Mouse (Mus musculus): Measurements from ENCODE around the gene Slc13a5. TPM values are rescaled to one million over a fixed set of nuclear protein-coding genes. Genes with fewer than 3 reads are reported as not detected.

Gene Slc13a5
- total RNA-seq (2021), result 1 to 10 TPM; 6.5 to 6.9 TPM

DNA sequence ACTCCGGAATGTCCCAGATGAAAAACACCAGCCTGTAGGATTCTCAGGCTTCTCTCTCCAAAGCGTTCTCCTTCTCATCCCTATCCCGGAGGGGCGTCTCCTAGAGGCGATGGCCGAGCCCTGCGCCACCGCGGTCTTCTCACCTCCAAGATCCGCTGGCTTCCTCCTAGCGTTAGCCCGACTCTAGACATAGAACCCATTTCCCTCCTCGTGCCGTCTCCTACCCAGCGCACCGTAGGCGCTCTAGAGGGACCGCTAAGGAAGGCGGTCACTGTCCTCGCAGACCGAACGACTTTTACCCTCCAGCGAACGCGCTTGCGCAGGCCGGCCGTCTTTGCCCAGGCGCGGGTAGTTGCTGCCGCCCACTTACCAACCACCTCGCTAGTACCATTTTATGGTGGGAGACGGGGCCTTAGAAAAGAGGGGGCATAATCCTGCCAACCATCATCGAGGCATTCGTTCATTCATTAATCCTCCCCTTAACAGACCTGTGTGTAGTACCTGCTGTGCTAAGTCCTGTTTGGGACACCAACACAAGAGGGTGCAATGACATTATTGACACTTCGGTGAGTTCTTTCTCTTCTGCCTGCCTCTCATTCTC is at the start of gene Slc13a5:
Gene Slc13a5, minus strand, starts transcription at position 263 of the 601 bp plus-strand sequence.
- DNase-seq, result no peak

DNA sequence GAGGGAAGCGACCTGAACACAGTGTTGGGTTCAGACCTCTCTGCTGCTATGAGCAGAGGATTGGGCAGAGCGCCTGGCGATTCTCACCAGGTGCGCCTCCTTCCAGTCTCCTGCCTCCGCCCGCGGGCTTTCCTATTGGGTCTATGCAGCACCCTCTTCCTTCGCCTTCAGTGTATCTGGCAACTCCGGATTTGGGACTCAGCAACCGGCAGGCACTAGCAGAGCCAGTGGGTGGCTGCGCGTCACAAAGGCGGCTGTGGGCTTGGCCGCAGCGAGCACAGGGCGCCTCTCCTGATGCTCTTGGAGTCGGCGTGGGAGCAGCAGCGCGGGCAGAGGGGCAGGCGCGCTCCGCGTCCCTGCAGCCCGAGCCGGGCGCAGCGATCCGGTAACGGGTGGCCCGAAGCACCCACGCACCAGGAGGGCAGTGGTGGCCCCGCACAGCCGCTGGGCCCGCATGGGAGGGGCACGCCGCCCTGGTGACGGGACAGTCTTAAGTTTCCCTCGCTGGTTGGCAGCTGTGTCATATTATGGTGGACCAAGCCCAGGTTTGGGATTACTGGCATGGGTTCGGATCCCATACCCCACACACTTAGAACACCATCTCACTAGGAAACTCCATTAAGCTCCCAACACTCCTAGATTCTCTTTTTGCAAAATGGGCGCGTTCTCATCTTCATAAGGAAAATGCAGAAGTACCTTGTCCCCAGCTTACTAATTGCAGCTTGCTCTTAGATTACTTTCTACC is 47.3 kb upstream of the Slc13a5 start, which contains the start of gene Fbxo39:
Gene Fbxo39, plus strand, starts transcription at position 294 of the 745 bp plus-strand sequence.
- peak; percentile 29 to 34 for DNase-seq

DNA sequence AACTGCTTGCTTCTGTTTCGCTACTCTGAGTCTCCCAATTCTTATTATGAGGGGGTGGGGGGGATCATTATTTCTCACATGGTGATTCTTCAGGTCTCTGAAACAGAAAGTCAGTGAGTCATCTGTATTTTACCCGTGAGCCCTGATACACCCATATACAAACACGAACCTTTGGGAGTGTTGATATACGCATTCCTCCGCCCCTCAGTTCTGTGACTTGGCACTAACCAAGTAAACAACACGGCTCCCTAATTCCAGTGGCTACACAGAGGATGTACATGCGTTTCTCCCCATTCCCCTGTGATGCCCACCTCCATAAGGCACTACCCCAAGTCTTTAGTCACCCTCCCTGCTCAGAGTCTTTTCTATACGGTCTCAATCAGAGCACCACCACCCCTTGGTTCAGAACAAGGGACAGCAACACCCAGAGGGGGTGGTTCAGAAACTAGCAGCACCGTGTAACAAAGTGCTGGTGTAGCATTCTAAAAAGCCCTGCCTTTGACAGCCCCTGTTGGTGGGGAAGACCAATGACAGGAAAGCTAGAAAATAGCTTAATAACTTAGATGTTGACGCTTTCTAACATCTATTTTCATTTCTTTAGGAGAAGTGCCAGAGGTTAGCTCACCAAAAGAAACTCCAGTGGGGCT is 44.5 kb upstream of the Slc13a5 start:
- no peak for DNase-seq

DNA sequence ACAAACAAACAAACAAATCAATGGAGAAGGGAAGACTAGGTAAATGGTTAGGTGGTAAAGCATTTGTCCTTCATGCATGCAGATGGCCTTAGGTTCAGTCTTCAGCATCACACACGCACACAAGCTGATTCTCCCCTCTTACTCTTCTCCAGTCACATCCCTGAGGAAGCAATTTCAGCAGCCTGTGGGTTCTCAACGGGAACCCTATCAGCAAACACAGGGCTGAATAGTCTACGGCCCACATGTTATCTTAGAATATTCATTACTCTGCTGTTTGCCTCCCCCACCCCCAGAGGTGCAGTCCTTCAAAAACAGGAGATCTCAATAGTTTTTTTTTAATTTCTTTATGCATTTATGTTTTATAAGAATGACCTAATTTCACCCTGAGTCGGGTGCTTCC is 43.5 kb upstream of the Slc13a5 start:
- no peak for DNase-seq

DNA sequence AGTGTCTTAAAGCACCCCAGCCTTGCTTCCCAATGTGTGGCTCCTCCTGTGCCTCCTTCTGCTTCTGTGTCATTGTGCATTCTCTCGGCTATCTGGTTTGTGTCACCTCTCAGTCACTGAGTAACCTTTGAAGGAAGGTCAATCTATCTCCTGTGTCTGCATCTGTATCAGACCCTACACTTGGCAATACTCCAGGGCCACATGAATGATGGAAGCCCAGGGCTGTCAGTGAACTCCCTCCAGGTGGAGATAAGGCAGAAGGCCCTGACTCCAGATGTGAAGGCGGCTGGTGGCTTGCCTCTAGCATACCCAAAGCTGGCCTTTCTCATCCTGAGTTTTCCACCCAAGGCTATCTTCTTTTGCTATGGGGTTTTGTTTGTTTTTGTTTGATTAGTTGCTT is 42.0 kb upstream of the Slc13a5 start:
- DNase-seq, result no peak

DNA sequence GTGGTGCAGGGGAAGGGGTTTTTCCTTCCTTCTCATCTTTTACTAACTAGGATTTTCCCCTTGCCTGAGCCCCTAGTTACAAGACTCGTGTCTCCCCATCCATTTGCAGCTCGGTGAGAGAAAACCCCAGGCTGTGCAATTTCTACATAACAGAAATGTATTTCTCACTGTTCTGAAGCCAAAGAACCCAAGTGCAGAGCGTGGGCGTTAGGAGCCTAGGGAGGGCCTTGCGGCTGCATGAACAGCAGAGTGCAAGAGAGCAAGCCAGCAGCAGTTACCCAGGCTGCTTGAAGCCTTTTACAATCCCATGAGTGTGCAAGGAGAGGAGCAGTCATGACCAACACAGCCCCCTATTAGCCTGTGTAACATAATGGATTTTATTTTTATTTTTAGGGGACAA is 40.4 kb upstream of the Slc13a5 start:
- DNase-seq, result peak; percentile 15 to 28

DNA sequence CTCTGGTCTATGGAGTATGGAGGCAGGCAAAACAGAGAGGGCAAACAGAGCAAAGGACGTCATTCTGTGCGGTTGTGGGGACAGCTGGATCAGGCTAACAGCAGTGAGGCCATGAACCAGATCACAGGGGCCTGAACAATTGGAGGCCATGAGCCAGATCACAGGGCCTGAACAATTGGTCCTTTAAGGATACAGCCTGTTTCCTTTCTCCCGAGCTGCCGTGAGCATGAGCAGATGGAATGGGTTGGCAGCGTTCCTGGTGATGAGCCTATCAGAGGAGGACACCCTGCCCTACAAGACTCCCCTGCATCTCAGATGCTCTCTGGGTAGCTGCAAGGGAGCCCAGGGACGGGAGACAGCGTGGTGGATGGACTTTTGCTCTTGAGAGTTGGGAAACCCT is 35.2 kb upstream of the Slc13a5 start:
- peak; percentile 74 to 76 for DNase-seq

DNA sequence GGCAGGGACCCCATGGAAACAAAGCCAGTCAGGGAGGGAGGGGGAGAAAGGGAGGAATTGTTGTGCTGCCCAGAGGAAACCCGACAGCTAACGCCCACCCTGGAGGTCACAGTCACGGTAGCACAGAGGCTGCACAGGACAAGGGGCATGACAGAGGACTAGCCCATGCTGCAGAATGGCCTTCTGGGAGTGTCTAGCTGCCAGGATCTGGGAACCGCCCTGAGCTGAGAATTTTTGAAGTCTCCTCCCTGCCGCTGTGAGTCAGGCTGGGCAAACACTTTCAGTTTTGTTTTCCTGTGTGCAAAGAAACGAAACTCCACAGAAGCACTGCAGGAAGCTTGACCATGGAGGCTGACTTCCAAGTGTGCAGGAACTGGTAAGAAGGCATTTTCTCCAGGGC is 34.3 kb upstream of the Slc13a5 start, which contains the start of gene Xaf1:
Gene Xaf1, plus strand, starts transcription at position 296 of the 400 bp plus-strand sequence.
- peak in 1 of 2 experiments; percentile 16 for DNase-seq

DNA sequence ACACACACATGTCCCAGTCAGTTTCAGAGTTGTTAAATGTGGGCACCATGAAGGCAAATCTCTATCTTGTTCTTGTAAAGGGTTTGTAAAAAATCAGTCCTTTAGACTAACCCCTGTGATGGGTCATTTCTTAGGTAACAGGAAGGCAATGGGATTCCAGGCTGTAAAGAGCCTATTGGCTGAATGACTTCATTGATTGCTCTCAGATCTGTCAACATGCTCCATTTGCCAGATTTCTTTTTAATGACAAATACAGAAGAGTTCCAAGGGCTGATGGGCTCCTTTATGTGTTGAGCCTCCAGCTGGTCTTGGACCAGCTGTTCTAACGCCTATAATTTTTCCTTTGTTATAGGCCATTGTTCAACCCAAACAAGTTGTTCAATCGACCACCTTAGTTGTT is 26.1 kb upstream of the Slc13a5 start:
- no peak for DNase-seq

DNA sequence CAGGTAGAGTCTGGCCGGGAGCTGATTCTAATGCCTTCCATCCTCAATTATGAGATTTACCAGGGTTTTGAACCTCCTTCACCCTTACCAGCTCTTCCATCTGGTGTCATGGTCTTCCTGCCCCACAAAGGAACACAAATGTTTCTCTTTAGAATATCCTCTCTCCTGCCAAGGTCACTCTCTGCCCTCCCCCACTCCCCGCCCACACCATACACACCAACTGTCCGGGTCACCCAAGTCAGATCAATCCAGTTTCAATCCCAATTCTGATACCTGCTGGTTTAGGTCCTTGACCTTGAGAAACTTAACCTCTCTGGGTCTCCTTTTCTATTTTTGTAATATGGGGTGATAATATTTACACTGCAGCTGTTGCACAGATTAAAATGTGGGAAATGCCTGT is 20.5 kb upstream of the Slc13a5 start:
- no peak for DNase-seq

DNA sequence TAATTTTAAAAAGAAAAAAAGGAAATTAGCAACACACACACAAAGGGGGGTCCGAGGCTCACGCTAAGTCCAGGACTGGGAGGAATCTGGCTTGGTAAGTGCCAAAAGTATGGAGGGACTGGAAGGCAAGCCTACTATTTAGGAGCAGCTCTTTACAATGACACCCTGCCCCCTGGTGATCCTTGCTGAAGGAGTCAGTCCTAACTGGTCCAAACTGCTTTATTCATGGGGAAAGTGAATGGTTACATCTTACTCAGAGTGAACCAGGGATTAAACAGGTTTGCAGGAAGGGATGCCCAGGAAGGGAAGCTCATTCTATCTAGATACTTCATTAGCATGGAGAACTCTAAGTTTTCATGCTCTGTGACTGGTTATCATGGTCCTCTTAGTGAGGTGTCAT is 20.1 kb upstream of the Slc13a5 start:
- DNase-seq, result no peak

DNA sequence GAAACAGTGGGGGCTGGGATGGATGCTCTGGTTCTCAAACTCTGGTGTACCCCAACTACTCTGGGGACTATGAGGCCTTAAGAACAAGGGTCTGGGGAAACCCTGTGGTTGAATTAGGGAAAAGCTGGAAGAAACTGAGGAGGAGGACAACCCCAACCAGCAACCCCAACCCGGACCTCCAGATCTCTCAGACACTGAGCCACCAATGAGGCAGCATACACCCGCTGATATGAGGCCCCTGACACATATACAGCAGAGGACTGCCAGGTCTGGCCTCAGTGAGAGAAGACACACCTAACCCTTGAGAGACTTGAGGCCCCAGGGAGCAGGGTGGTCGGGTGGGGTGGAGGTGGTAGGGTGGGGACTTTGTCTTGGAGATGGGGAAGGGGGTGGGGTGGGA is 19.6 kb upstream of the Slc13a5 start:
- no peak for DNase-seq

DNA sequence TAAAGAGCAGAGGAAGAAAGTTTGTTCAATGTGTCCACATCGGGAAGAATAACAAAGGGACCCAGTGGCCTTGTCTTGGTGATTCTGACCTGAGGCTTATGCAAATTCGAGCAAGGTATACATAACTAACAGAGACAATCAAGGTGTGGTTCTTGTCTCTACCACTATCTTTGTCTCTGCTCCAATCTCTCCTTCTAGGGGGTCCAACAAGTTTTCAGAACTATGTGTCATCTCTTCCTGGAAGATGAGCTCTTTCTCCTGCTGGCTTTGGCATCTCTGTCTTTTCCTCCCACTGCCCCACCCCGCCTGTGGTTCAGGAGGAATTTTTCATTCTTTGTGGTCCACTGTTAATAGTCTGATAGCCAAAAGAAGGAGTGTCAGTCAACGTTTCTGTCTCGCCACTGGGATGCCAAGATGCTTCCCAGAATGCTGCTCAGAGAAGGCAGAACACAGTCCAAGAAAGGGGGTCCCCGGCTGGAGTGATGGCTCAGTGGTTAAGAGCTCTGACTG is 19.0 kb upstream of the Slc13a5 start:
- DNase-seq, result no peak

DNA sequence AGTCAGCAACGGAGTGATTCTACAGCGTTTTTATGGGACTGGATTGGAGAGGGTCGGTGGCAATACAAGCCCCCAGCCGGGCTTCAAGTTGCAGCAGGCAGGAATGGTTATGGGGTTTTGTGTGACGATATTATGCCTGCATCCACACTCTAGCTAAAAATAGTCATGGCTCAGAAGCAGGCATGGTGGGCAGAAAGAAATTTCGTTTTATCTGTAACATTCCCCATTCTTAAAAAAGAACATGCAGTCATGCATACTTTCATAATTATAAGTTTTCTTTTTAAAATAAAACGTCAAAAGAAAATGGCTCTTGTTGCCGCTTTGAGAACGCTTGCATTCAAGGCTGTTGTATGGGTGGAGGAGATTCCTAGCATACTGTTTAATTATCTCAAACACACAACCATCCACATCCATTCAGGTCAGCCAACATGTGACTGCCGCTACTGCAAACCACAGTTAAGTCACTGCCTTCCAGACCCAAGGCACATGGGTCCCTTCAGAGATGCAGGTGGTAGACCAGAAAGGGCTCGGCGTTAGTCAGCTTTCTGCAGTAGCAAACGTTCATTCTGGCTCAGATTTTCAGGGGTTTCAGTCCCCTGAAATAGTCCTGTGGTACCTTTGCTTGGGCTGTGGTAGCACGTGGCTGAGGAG is 17.6 kb upstream of the Slc13a5 start:
- no peak for DNase-seq

DNA sequence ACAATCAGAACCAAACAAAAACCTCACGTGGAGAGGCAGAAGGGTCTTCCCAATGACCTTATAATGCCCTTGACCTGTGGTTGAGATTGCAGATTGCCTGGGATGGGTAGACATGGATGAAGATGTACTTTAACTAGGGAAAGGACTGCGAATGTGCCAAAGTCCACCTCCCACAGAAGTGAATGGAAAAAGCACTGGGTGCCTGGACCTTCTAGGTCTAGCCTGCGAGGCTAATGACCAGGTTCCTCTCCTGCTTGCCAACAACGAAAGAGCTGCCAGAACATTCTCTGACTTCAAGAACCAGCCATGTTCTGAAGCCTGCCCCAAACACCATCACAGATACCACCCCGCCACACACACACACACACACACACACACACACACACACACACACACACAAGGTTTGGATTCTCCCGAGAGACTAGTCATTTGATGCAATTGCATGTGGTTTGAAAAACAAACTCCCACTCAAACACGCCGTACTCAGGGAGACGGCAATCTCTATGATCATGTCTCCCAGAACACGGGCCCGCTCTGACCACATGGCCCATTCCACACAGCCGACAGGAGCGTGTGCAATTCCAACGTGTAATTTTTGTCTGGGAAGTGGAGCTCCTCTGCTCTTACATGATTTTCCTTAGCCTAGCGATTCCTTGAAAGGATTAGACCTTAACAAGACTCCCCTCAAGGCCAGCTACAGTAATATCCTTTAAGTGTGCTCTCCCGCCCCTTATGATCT is 16.6 kb upstream of the Slc13a5 start:
- DNase-seq, result no peak

DNA sequence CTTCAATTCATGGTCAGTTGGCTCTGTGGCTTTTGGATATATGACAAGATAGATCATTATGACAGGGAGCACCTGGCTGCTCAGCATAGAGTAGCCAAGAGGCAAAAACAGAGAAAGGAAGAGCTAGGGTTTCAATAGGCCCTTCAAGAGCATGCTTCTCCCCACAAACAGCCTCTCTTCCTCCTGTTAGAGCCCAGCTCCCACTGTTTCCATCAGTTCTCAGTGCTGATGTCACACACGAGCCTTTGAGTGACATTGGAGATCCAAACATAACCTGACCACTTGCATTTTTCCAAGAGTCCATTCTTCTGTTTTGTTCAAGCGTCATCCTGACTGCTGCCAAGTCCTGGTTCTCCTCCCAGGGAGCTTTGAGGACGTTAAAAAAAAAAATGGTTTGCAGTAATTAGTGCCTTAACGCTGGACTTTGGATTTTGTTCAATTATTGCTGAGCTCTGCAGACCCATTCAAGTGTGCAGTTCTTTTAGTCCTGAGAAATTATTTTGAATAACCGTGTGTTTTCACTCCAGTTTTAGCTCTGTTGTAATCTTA is 14.9 kb upstream of the Slc13a5 start:
- no peak for DNase-seq

DNA sequence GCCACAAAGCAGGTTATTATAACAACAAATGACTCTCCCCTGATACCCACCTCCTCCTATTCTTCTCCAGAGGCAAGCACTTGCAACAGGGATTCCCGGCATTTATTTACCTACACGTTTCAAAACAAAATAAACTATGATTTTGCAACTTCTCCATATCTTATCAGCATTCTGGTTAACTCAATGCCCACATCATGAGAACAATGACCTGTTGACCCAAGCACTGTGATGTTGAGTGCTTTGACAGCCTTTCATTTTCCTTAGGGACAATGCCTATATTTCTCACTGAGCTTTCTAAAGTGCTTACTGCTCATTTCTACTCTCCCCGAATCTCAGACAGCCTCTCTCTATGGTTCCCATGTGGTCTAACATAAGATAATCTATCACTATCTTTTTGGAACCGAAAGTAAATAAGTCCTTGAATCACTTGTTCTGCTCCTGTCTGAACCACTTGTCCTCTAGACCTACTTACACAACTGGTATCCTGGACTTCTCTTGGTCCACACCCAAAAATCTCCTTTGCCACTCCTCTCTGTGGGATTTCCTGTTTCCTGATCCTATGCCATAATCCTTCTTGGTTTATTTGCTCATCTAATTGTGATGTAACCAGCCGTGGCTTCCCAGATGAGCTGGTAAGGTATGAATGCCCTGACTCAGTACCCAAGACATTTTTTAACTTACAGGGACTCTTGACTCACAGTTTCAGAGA is 14.3 kb upstream of the Slc13a5 start:
- DNase-seq, result no peak

DNA sequence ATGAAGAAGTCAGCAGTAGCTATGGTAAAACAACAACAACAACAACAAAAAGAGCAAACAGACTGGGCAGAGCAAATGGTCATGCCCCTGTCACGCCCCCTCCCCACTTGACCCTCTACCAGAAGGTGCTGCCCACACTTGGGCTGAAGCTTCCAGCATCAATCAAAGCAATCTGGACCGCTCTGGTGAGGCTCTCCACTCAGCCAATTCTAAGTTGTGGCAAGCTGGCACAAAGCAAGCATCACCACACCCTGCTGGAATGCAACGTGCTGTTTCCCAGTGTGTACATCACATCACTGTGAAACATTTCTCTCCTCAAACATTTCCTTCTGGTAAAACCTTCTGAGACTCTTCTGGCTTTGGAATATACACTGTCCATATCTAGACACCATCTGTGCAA is 6.3 kb upstream of the Slc13a5 start:
- DNase-seq, result no peak

DNA sequence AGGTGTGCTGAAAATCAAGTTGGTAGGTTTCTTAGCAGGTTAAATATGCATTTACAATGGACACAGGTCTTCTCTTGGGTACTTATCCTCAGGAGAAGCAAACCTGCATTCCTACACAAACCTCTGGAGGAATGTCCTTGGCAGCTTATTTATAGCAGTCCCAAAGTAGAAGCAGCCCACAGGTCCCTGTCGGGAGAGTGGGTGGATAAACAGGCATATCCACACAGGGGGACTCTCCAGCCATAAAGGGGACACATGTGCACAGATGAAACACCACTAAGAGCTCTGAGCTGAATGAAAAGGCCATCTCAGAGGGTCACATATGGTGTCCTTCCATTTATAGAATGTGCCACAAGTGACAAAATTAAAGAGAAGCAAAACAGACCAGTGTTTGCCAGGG is 4.7 kb upstream of the Slc13a5 start:
- no peak for DNase-seq

DNA sequence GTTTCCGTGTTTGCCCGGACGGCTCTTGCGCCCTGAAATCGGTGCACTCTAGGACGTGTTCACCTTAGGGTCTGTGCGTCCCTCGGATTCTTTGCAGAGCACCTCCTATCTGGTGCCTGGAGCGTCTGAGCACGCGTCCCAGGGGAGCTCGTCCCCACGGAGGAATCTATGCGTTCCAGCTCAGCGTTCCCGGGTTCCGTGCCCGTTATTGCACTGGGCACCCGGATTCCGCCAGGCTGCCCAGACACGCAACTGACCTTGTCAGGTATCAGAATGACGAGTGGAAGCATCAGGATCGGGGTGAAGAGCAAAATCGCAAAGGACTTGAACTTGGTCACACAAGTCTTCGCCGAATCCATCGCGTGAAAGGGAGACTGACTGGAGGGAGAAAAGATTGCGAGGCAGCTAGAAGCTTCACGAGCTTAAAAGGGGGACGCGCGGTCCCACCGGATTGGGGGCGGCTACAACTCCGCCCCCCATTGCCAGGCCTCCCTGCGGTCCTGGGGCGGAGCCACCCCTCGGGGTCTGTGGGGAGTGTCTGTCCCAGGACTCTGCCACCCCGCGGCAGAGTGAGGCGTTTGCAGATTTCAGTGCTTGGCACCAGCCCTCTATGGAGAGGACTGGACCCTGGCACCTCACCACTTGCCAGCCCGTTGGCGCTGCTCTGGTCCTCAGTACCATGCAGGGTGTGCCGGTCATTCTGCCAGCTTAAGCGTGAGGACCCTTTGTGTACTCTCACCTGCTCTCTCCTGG is 639 bp downstream of the Slc13a5 start:
- peak; percentile 52 to 64 for DNase-seq

Data from layer of hippocampus, postnatal 36 days (tissue).